Mouse (Mus musculus) liver, postnatal 0 days (tissue): ENCODE results near the gene Uvssa. TPM values are rescaled to one million over a fixed set of nuclear protein-coding genes. Genes with fewer than 3 reads are reported as not detected.
A peak's percentile ranks its signal among the peaks of the same experiment; 100 is the strongest.

Experiments used
- ATAC-seq: fragments of 200-750 bp; cut with Nextera tagmentation; 2 replicates; pipeline ENCODE4 v1.8.0; 2017; ENCODE audit warnings: mild to moderate bottlenecking, moderate library complexity
- DNase-seq: peaks from one replicate; pipeline ENCODE4 v3.0.0-alpha.2; 2016
- H3K27ac ChIP-seq: fragments of 300-500 bp; sonication (generic); 2 replicates; pipeline ENCODE4 v1.5.1; 2014; ENCODE audit warnings: antibody characterized with exemption, moderate library complexity, mild to moderate bottlenecking, low read depth
- H3K27me3 ChIP-seq: fragments of 300-500 bp; sonication (generic); 2 replicates; pipeline ENCODE4 v1.6.1; 2014; ENCODE audit warnings: low read length, control low read depth, mixed read lengths; ENCODE audit not compliant: insufficient read depth
- H3K36me3 ChIP-seq: fragments of 300-500 bp; sonication (generic); replicated peaks from 2 replicates; pipeline ENCODE4 v1.6.1; 2014; ENCODE audit warnings: mild to moderate bottlenecking, control low read depth, low read length, moderate library complexity, mixed read lengths; ENCODE audit not compliant: insufficient read depth
- H3K4me1 ChIP-seq: fragments of 300-500 bp; sonication (generic); 2 replicates; pipeline ENCODE4 v1.6.1; 2014; ENCODE audit warnings: antibody characterized with exemption, mild to moderate bottlenecking, control low read depth; ENCODE audit not compliant: insufficient read depth
- H3K4me2 ChIP-seq: fragments of 300-500 bp; sonication (generic); 2 replicates; pipeline ENCODE4 v1.6.1; 2014; ENCODE audit warnings: low read depth, mild to moderate bottlenecking, low read length, moderate library complexity, mixed read lengths
- H3K4me3 ChIP-seq: fragments of 300-500 bp; sonication (generic); 2 replicates; pipeline ENCODE4 v1.5.1; 2014; ENCODE audit warnings: low read depth, low read length
- H3K9ac ChIP-seq: fragments of 300-500 bp; sonication (generic); replicated peaks from 2 replicates; pipeline ENCODE4 v1.6.1; 2014; ENCODE audit warnings: mild to moderate bottlenecking, moderate library complexity
- H3K9me3 ChIP-seq: fragments of 300-500 bp; sonication (generic); 2 replicates; pipeline ENCODE4 v1.6.1; 2016; ENCODE audit warnings: mild to moderate bottlenecking, control low read depth, low read length, mixed read lengths
- CTCF ChIP-seq: sonication (generic); IDR thresholded peaks from 2 replicates; pipeline ENCODE4 v1.5.1; 2016; ENCODE audit warnings: antibody characterized with exemption, low read depth
- EP300 ChIP-seq: IDR thresholded peaks from 2 replicates; pipeline ENCODE4 v1.6.1; 2016; ENCODE audit warnings: antibody characterized with exemption, low read depth, mild to moderate bottlenecking
- WGBS: fragments of 180-500 bp; shearing (Covaris S2); extraction: QIAGEN DNeasy Blood & Tissue Kit; methylation state at CpG from one replicate; pipeline ENCODE4 v1.1.7; 2014; ENCODE audit not compliant: insufficient replicate concordance; 5-methylcytosine and 5-hydroxymethylcytosine counted together
- polyA plus RNA-seq: library from polyadenylated mRNA; unstranded; fragments of >200 nt; fragmentation: Nextera tagmentation; extraction: Ambion mirVana; gene quantifications from 2 replicates; pipeline ENCODE4 v1.2.1, GENCODE M21; 2015

Uvssa gene
- polyA plus RNA-seq, 1 experiment from 2014 or later = 3.1 TPM

- Histone ChIP-seq H3K4me1 (peaks cover 9% of the 10 kb centered on the region; the same call in 1 of the 2 replicates), H3K4me2 (peak overlapping the region; percentile 74), H3K9ac (peak overlapping the region; percentile 16; the same call in 1 of the 2 replicates), H3K4me3 (peak overlapping the region; percentile 42), H3K27ac (no peak overlapping the region), H3K9me3 (no peaks in the 10 kb centered on the region), H3K36me3 (no peaks in the 10 kb centered on the region), H3K27me3 (peaks cover 19% of the 10 kb centered on the region)
- TF ChIP-seq EP300 (peak; percentile 72; the same call in 1 of the 2 replicates), CTCF (peak; percentile 94)
- ATAC-seq = peak; percentile 64
- DNase-seq = peak; percentile 79
- WGBS = 3% methylated on average over 56 of the region's 56 CpGs
Observed at GRCm38 (mm10) chr5:33442927-33443710, 64.8 kb downstream of the Uvssa start.

GRCm38 (mm10) chr5:33443794-33444193 is 65.4 kb downstream of the Uvssa start:
- Histone ChIP-seq H3K9ac (no peak overlapping the region), H3K4me2 (no peak overlapping the region), H3K27ac (no peak overlapping the region), H3K4me3 (no peak overlapping the region), H3K36me3 (no peaks in the 10 kb centered on the region), H3K27me3 (peaks cover 19% of the 10 kb centered on the region), H3K4me1 (peaks cover 9% of the 10 kb centered on the region; the same call in 1 of the 2 replicates), H3K9me3 (no peaks in the 10 kb centered on the region)
- ATAC-seq (no peak), DNase-seq (no peak)
- TF ChIP-seq EP300 (no peak), CTCF (no peak)
- WGBS = 36% methylated on average over 9 of the region's 9 CpGs

- Histone ChIP-seq H3K4me1 (peaks cover 3% of the 10 kb centered on the region; the same call in 1 of the 2 replicates), H3K4me2 (no peak overlapping the region), H3K36me3 (no peaks in the 10 kb centered on the region), H3K27ac (no peak overlapping the region), H3K4me3 (no peak overlapping the region), H3K9ac (no peak overlapping the region), H3K9me3 (no peaks in the 10 kb centered on the region), H3K27me3 (no peaks in the 10 kb centered on the region)
- DNase-seq = no peak
- no peak for ATAC-seq
- TF ChIP-seq EP300 = no peak
- TF ChIP-seq CTCF = no peak
- WGBS = 38% methylated on average over 8 of the region's 8 CpGs
Observed at GRCm38 (mm10) chr5:33455737-33456136, 77.4 kb downstream of the Uvssa start.

- no peaks in the 10 kb centered on the region for H3K36me3 ChIP-seq
- peaks cover 3% of the 10 kb centered on the region; the same call in 1 of the 2 replicates for H3K4me1 ChIP-seq
- 45% methylated on average over 3 of the region's 3 CpGs for WGBS
- ATAC-seq = no peak
- H3K9me3 ChIP-seq = no peaks in the 10 kb centered on the region
- TF ChIP-seq CTCF (no peak), EP300 (no peak)
- H3K4me2 ChIP-seq = no peak overlapping the region
- H3K9ac ChIP-seq = no peak overlapping the region
- no peaks in the 10 kb centered on the region for H3K27me3 ChIP-seq
- no peak overlapping the region for H3K4me3 ChIP-seq
- no peak overlapping the region for H3K27ac ChIP-seq
- DNase-seq = no peak
Observed at GRCm38 (mm10) chr5:33458132-33458622, 79.8 kb downstream of the Uvssa start.

GRCm38 (mm10) chr5:33459111-33459510 is 80.8 kb downstream of the Uvssa start:
- 57% methylated on average over 2 of the region's 2 CpGs for WGBS
- ATAC-seq (no peak), DNase-seq (no peak)
- Histone ChIP-seq H3K27me3 (no peaks in the 10 kb centered on the region), H3K4me2 (no peak overlapping the region), H3K27ac (no peak overlapping the region), H3K9me3 (no peaks in the 10 kb centered on the region), H3K4me1 (peaks cover 3% of the 10 kb centered on the region; the same call in 1 of the 2 replicates), H3K9ac (no peak overlapping the region), H3K4me3 (no peak overlapping the region), H3K36me3 (no peaks in the 10 kb centered on the region)
- TF ChIP-seq EP300 (no peak), CTCF (no peak)

- no peak overlapping the region for H3K4me3 ChIP-seq
- H3K4me2 ChIP-seq = no peak overlapping the region
- H3K9me3 ChIP-seq = no peaks in the 10 kb centered on the region
- DNase-seq (no peak), ATAC-seq (no peak)
- H3K4me1 ChIP-seq = no peaks in the 10 kb centered on the region
- 70% methylated on average over 7 of the region's 7 CpGs for WGBS
- no peak for TF ChIP-seq EP300
- no peak for TF ChIP-seq CTCF
- H3K27me3 ChIP-seq = no peaks in the 10 kb centered on the region
- no peak overlapping the region for H3K9ac ChIP-seq
- H3K27ac ChIP-seq = no peak overlapping the region
- H3K36me3 ChIP-seq = no peaks in the 10 kb centered on the region
Observed at GRCm38 (mm10) chr5:33464390-33464789, 86.0 kb downstream of the Uvssa start.
